Mouse (Mus musculus) gastrocnemius, postnatal 10 days (tissue): ENCODE results near the gene Gm20696. TPM values are rescaled to one million over a fixed set of nuclear protein-coding genes. Genes with fewer than 3 reads are reported as not detected.

Source experiments
- DNase-seq: peaks from one replicate; pipeline ENCODE4 v3.0.0; 2021; ENCODE audit warnings: mixed read lengths
- total RNA-seq, 2 experiments: library from RNA; stranded (reverse); gene quantifications; 2 replicates each; pipeline ENCODE4 v1.2.3; 2021

Gene Gm20696
- total RNA-seq, 2 experiments from 2014 or later: 2.0 to 3.9 TPM

GRCm38 (mm10) chr6:99322132-99322904 lies 344.3 kb downstream of the Gm20696 start:
- no peak for DNase-seq

GRCm38 (mm10) chr6:99320444-99320843 lies 346.2 kb downstream of the Gm20696 start:
- DNase-seq: no peak

GRCm38 (mm10) chr6:99319415-99320405 lies 346.9 kb downstream of the Gm20696 start:
- no peak for DNase-seq

GRCm38 (mm10) chr6:99314746-99315145 lies 351.9 kb downstream of the Gm20696 start:
- no peak for DNase-seq

- DNase-seq: no peak
Measured at GRCm38 (mm10) chr6:99310529-99310928, 356.1 kb downstream of the Gm20696 start.

GRCm38 (mm10) chr6:99310171-99310500 lies 356.5 kb downstream of the Gm20696 start:
- no peak for DNase-seq

GRCm38 (mm10) chr6:99309466-99310170 lies 357.0 kb downstream of the Gm20696 start:
- no peak for DNase-seq

GRCm38 (mm10) chr6:99305751-99306150 lies 360.8 kb downstream of the Gm20696 start:
- no peak for DNase-seq

GRCm38 (mm10) chr6:99305236-99305635 lies 361.4 kb downstream of the Gm20696 start:
- no peak for DNase-seq

GRCm38 (mm10) chr6:99302662-99303435 lies 363.7 kb downstream of the Gm20696 start:
- DNase-seq: no peak

- DNase-seq: no peak
Measured at GRCm38 (mm10) chr6:99301923-99302322, 364.7 kb downstream of the Gm20696 start.

- DNase-seq: no peak
Measured at GRCm38 (mm10) chr6:99300235-99300634, 366.4 kb downstream of the Gm20696 start.

- no peak for DNase-seq
Measured at GRCm38 (mm10) chr6:99299196-99299595, 367.4 kb downstream of the Gm20696 start.

GRCm38 (mm10) chr6:99297535-99297934 lies 369.1 kb downstream of the Gm20696 start:
- no peak for DNase-seq

GRCm38 (mm10) chr6:99295495-99295894 lies 371.1 kb downstream of the Gm20696 start:
- no peak for DNase-seq

GRCm38 (mm10) chr6:99289220-99289619 lies 377.4 kb downstream of the Gm20696 start:
- DNase-seq: no peak

GRCm38 (mm10) chr6:99285026-99285425 lies 381.6 kb downstream of the Gm20696 start:
- DNase-seq: no peak

GRCm38 (mm10) chr6:99284019-99284418 lies 382.6 kb downstream of the Gm20696 start:
- DNase-seq: no peak

GRCm38 (mm10) chr6:99282866-99283657 lies 383.5 kb downstream of the Gm20696 start:
- no peak for DNase-seq

- DNase-seq: no peak
Measured at GRCm38 (mm10) chr6:99281433-99281832, 385.2 kb downstream of the Gm20696 start.

- DNase-seq: no peak
Measured at GRCm38 (mm10) chr6:99280619-99281018, 386.0 kb downstream of the Gm20696 start.
